Mouse (Mus musculus) hindbrain, embryonic 15.5 days (tissue): ENCODE data around the gene Greb1. TPM values are rescaled to one million over a fixed set of nuclear protein-coding genes. Genes with fewer than 3 reads are reported as not detected.
A peak's percentile ranks its signal among the peaks of the same experiment; 100 is the strongest.

Experiments
- ATAC-seq: fragments of 200-750 bp; cut with Nextera tagmentation; 2 replicates; pipeline ENCODE4 v1.8.0; 2017; ENCODE audit warnings: low read depth, moderate number of reproducible peaks, moderate TSS enrichment; ENCODE audit not compliant: low FRiP score
- H3K27ac ChIP-seq: fragments of 300-500 bp; sonication (generic); replicated peaks from 2 replicates; pipeline ENCODE4 v1.5.1; 2015; ENCODE audit warnings: mild to moderate bottlenecking, inconsistent platforms
- H3K27me3 ChIP-seq: fragments of 300-500 bp; sonication (generic); 2 replicates; pipeline ENCODE4 v1.6.1; 2015; ENCODE audit warnings: control low read depth, inconsistent platforms
- H3K36me3 ChIP-seq: fragments of 300-500 bp; sonication (generic); 2 replicates; pipeline ENCODE4 v1.6.1; 2015; ENCODE audit warnings: control low read depth, inconsistent platforms
- H3K4me1 ChIP-seq: fragments of 300-500 bp; sonication (generic); replicated peaks from 2 replicates; pipeline ENCODE4 v1.6.1; 2015; ENCODE audit warnings: control low read depth, inconsistent platforms
- H3K4me2 ChIP-seq: fragments of 300-500 bp; sonication (generic); 2 replicates; pipeline ENCODE4 v1.6.1; 2015; ENCODE audit warnings: moderate library complexity, mild to moderate bottlenecking, inconsistent platforms
- H3K4me3 ChIP-seq: fragments of 300-500 bp; sonication (generic); 2 replicates; pipeline ENCODE4 v1.5.1; 2015; ENCODE audit warnings: mild to moderate bottlenecking, inconsistent platforms
- H3K9ac ChIP-seq: fragments of 300-500 bp; sonication (generic); 2 replicates; pipeline ENCODE4 v1.6.1; 2015; ENCODE audit warnings: inconsistent platforms
- H3K9me3 ChIP-seq: fragments of 300-500 bp; sonication (generic); 2 replicates; pipeline ENCODE4 v1.6.1; 2016; ENCODE audit warnings: control low read depth, inconsistent platforms
- WGBS: fragments of 180-500 bp; shearing (Covaris S2); methylation state at CpG from one replicate; pipeline ENCODE4 v1.1.7; 2015; 5-methylcytosine and 5-hydroxymethylcytosine counted together
- polyA plus RNA-seq: library from polyadenylated mRNA; unstranded; fragments of >200 nt; fragmentation: Nextera tagmentation; extraction: Ambion mirVana; gene quantifications from 2 replicates; pipeline ENCODE4 v1.2.1, GENCODE M21; 2015

The Greb1 gene
- polyA plus RNA-seq, 1 experiment from 2014 or later = 0.84 TPM

- Histone ChIP-seq H3K4me2 (no peak overlapping the region), H3K9ac (no peak overlapping the region), H3K4me3 (no peak overlapping the region), H3K4me1 (peaks cover 11% of the 10 kb centered on the region), H3K36me3 (no peaks in the 10 kb centered on the region), H3K27me3 (no peaks in the 10 kb centered on the region), H3K27ac (peak overlapping the region; percentile 57), H3K9me3 (no peaks in the 10 kb centered on the region)
- 32% methylated on average over 12 of the region's 12 CpGs for WGBS
- peak; percentile 85 for ATAC-seq
These were observed 157.0 kb downstream of the Greb1 start for GRCm38 (mm10) chr12:16643508-16644345.

GRCm38 (mm10) chr12:16642000-16642399 lies 158.7 kb downstream of the Greb1 start:
- Histone ChIP-seq H3K27me3 (no peaks in the 10 kb centered on the region), H3K4me1 (peaks cover 11% of the 10 kb centered on the region), H3K4me3 (no peak overlapping the region), H3K27ac (no peak overlapping the region), H3K9me3 (no peaks in the 10 kb centered on the region), H3K9ac (no peak overlapping the region), H3K4me2 (no peak overlapping the region), H3K36me3 (no peaks in the 10 kb centered on the region)
- ATAC-seq = no peak
- WGBS = 66% methylated on average over 5 of the region's 5 CpGs

- H3K9me3 ChIP-seq = no peaks in the 10 kb centered on the region
These were observed 160.6 kb downstream of the Greb1 start for GRCm38 (mm10) chr12:16640075-16640474.

DNA sequence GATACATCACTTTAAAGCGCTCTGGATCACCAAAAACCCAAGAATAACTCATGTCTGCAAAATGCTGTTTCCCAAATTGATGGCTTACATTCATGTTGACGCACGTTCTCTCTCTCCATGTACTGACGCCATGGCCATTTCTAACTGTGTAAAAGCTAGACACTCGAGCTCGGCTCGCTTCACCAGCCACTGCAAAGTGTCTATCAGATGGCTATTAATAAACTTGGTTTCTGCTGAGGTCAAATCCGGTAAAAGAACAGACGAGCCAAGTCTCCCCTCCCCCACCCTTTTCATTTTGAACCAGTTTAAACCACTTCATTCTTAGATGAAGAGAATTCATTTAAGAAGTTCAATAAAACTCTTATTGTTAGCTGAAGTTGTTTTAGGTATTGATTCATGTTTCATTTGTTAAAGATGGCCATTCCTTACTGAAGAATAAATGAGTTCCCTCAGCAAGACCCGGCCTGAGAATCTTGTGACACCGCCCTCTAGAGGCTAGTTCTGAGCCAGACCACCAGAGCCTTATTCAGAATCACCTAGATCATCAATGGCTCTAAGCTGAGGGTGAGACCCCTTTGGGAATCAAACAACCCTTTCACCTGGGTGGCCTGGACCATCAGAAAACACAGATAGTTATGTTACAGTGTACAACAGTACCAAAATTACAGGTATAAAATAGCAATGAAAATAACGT lies 161.5 kb downstream of the Greb1 start:
- no peaks in the 10 kb centered on the region for H3K36me3 ChIP-seq
- H3K27ac ChIP-seq = no peak overlapping the region
- no peak overlapping the region for H3K4me3 ChIP-seq
- no peaks in the 10 kb centered on the region for H3K27me3 ChIP-seq
- WGBS = 73% methylated on average over 12 of the region's 12 CpGs
- H3K9ac ChIP-seq = no peak overlapping the region
- H3K4me1 ChIP-seq = peaks cover 9% of the 10 kb centered on the region
- H3K9me3 ChIP-seq = no peaks in the 10 kb centered on the region
- no peak overlapping the region for H3K4me2 ChIP-seq
- no peak for ATAC-seq

More at GRCm38 (mm10) chr12:16640075-16640474, 160.6 kb downstream of the Greb1 start:
- H3K36me3 ChIP-seq = no peaks in the 10 kb centered on the region
- no peak overlapping the region for H3K4me2 ChIP-seq
- no peak for ATAC-seq
- peaks cover 11% of the 10 kb centered on the region for H3K4me1 ChIP-seq
- H3K27me3 ChIP-seq = no peaks in the 10 kb centered on the region
- no peak overlapping the region for H3K27ac ChIP-seq
- no peak overlapping the region for H3K9ac ChIP-seq
- H3K4me3 ChIP-seq = no peak overlapping the region
- WGBS = 93% methylated on average over 6 of the region's 6 CpGs

GRCm38 (mm10) chr12:16635816-16636215 lies 164.9 kb downstream of the Greb1 start:
- Histone ChIP-seq H3K4me2 (no peak overlapping the region), H3K27me3 (no peaks in the 10 kb centered on the region), H3K9ac (no peak overlapping the region), H3K9me3 (no peaks in the 10 kb centered on the region), H3K4me3 (no peak overlapping the region), H3K27ac (no peak overlapping the region), H3K36me3 (no peaks in the 10 kb centered on the region), H3K4me1 (no peaks in the 10 kb centered on the region)
- no peak for ATAC-seq
- WGBS = 79% methylated on average over 6 of the region's 6 CpGs

DNA sequence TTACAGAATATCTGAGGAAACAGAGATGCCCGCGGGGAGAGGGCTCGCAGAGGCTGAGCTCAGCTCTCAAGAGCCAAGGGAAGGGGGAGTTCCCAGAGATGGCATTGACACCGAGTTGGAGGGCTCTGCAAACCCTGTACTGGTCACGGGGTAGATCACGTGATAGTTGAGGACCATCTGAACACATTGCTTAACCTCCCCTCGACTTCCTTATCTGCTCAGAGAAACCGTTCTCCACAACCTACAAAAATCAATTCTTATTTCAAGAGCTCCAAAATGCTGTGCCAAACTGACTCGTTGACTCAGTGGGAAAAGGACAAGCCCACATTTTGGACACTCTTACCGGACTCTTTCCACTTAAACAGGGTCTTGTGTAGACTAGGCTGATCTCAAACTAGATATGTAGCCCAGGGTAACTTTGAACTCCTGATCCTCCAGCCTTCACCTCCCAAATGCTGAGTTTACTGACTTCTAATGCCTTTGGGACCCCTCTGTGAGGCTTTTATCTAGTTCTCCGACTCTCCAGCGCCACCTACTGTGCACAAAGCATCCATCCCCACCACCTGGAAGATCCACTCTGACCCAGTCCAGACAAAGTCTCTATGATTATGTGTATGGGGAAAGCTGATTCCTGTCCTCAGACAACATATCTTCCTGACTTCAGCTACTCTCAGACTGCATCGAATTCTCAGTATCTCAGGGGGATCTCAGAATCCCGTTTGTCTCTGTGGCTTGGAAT lies 166.4 kb downstream of the Greb1 start:
- no peak overlapping the region for H3K4me2 ChIP-seq
- H3K27ac ChIP-seq = no peak overlapping the region
- ATAC-seq = no peak
- H3K4me1 ChIP-seq = no peaks in the 10 kb centered on the region
- no peaks in the 10 kb centered on the region for H3K9me3 ChIP-seq
- no peaks in the 10 kb centered on the region for H3K27me3 ChIP-seq
- no peaks in the 10 kb centered on the region for H3K36me3 ChIP-seq
- WGBS = 56% methylated on average over 14 of the region's 14 CpGs
- no peak overlapping the region for H3K4me3 ChIP-seq
- no peak overlapping the region for H3K9ac ChIP-seq

- H3K27ac ChIP-seq = no peak overlapping the region
- no peak for ATAC-seq
- no peaks in the 10 kb centered on the region for H3K36me3 ChIP-seq
- no peaks in the 10 kb centered on the region for H3K27me3 ChIP-seq
- no peak overlapping the region for H3K4me2 ChIP-seq
- no peak overlapping the region for H3K9ac ChIP-seq
- WGBS = 88% methylated on average over 6 of the region's 6 CpGs
- H3K4me1 ChIP-seq = no peaks in the 10 kb centered on the region
- H3K9me3 ChIP-seq = no peaks in the 10 kb centered on the region
- no peak overlapping the region for H3K4me3 ChIP-seq
These were observed 167.5 kb downstream of the Greb1 start for GRCm38 (mm10) chr12:16633235-16633634.

DNA sequence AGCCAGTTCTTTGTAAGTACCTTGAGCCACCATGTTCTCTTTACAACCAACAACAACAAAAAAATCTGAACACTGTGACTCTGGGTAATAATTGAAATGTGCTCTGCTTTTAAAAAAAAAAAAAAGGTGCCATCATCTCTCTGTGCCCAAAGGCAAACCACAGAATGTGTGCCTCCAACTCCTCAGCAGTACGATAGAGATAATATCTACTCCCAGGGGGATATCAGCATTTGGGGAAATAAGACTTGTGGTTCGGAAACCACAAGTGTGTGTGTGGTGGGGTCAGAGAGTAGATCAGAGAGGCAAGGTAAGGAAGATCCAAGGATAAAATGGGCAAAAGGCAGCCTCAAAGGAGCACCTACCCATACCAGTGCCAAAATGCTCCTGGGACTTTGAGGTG lies 169.3 kb downstream of the Greb1 start:
- ATAC-seq = no peak
- no peaks in the 10 kb centered on the region for H3K4me1 ChIP-seq
- no peaks in the 10 kb centered on the region for H3K36me3 ChIP-seq
- H3K9ac ChIP-seq = no peak overlapping the region
- H3K27me3 ChIP-seq = no peaks in the 10 kb centered on the region
- no peak overlapping the region for H3K4me3 ChIP-seq
- H3K9me3 ChIP-seq = no peaks in the 10 kb centered on the region
- WGBS = 75% methylated on average over 2 of the region's 2 CpGs
- H3K4me2 ChIP-seq = no peak overlapping the region
- H3K27ac ChIP-seq = no peak overlapping the region

GRCm38 (mm10) chr12:16630866-16631185 lies 169.9 kb downstream of the Greb1 start:
- 89% methylated on average over 1 of the region's 1 CpGs for WGBS
- no peaks in the 10 kb centered on the region for H3K36me3 ChIP-seq
- no peak overlapping the region for H3K27ac ChIP-seq
- no peaks in the 10 kb centered on the region for H3K4me1 ChIP-seq
- H3K9ac ChIP-seq = no peak overlapping the region
- no peak for ATAC-seq
- no peak overlapping the region for H3K4me2 ChIP-seq
- no peak overlapping the region for H3K4me3 ChIP-seq
- H3K9me3 ChIP-seq = no peaks in the 10 kb centered on the region
- H3K27me3 ChIP-seq = no peaks in the 10 kb centered on the region

- WGBS = 60% methylated on average over 7 of the region's 7 CpGs
- Histone ChIP-seq H3K9me3 (no peaks in the 10 kb centered on the region), H3K27ac (no peak overlapping the region), H3K4me3 (no peak overlapping the region), H3K4me1 (no peaks in the 10 kb centered on the region), H3K27me3 (no peaks in the 10 kb centered on the region), H3K9ac (no peak overlapping the region), H3K4me2 (no peak overlapping the region), H3K36me3 (no peaks in the 10 kb centered on the region)
- no peak for ATAC-seq
These were observed 170.4 kb downstream of the Greb1 start for GRCm38 (mm10) chr12:16630152-16630865.
